Mouse (Mus musculus): ENCODE measurements at regions not wholly inside any gene's neighbourhood (a gene's known extent, or its start where the extent isn't known, plus 50 kb on each side); places are given as distances from the start of the nearest gene placed in this dataset.

- DNase-seq, result no peak
Observed at GRCm38 (mm10) chr6:48136851-48137250, 50.5 kb upstream of the Zfp746 start.
